Mouse (Mus musculus): Measurements from ENCODE around the gene Aff1. TPM values are rescaled to one million over a fixed set of nuclear protein-coding genes. Genes with fewer than 3 reads are reported as not detected.

Aff1 gene
- polyA plus RNA-seq, 1 experiment from 2014 or later, result 4.7 TPM

DNA sequence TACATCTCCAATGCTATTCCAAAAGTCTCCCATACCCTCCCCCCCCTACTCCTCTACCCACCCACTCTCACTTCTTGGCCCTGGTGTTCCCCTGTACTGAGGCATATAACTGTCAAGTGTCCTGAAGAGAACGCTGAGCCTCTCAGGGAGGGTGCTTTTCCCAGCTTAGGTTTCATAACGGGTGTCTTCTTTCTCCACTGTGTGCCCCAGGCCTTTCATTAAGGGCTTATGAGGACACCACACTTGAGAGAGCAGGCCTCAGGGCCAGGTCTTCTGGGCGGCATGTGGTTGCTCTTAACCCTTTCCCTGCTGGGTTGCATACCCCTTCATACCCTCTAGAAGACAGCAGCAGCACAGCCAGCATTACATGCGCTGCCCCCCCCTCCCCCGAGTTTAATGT is 154.4 kb downstream of the Aff1 start:
- TF ChIP-seq CTCF (IDR thresholded peaks at IDR 0.05; ENCODE audit: low read depth) (no peak), EP300 (IDR thresholded peaks at IDR 0.05; ENCODE audit: low read depth) (no peak)
- Histone ChIP-seq H3K36me3 (replicated peaks; ENCODE audit: insufficient read depth, low read length) (peaks cover 97% of the 10 kb centered on the region), H3K9ac (replicated peaks) (no peak overlapping the region), H3K4me2 (ENCODE audit: low read depth, low read length) (no peak overlapping the region), H3K27ac (ENCODE audit: low read depth) (no peak overlapping the region), H3K9me3 (ENCODE audit: low read length) (no peaks in the 10 kb centered on the region), H3K27me3 (ENCODE audit: insufficient read depth, low read length) (no peaks in the 10 kb centered on the region), H3K4me3 (ENCODE audit: low read depth, low read length) (no peak overlapping the region), H3K4me1 (ENCODE audit: insufficient read depth) (no peaks in the 10 kb centered on the region)
- ATAC-seq, result no peak
- peak; percentile 11 for DNase-seq
- WGBS (ENCODE audit: insufficient replicate concordance), result 86% methylated on average over 5 of the region's 5 CpGs

DNA sequence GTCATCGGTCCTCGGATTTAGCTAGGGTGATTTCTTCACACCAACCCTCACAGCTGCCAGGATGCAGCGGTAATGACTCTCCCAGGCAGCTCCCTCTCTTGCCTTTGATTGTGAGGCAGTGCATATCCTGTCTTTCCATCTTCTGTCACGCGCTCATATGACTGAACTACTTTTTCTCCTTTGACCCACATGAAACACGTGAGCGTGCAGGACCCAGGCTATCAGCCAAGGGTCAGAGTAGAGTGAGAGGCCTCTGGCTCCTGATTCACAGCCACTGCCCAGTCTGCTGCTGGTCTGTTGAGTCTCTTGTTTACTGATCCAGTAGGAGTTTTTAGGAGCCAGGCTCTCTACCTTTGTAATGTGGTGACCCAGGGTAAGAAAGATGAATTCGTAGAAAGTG is 156.4 kb downstream of the Aff1 start:
- H3K4me2 ChIP-seq (ENCODE audit: low read depth, low read length), result no peak overlapping the region
- H3K27me3 ChIP-seq (ENCODE audit: insufficient read depth, low read length), result no peaks in the 10 kb centered on the region

DNA sequence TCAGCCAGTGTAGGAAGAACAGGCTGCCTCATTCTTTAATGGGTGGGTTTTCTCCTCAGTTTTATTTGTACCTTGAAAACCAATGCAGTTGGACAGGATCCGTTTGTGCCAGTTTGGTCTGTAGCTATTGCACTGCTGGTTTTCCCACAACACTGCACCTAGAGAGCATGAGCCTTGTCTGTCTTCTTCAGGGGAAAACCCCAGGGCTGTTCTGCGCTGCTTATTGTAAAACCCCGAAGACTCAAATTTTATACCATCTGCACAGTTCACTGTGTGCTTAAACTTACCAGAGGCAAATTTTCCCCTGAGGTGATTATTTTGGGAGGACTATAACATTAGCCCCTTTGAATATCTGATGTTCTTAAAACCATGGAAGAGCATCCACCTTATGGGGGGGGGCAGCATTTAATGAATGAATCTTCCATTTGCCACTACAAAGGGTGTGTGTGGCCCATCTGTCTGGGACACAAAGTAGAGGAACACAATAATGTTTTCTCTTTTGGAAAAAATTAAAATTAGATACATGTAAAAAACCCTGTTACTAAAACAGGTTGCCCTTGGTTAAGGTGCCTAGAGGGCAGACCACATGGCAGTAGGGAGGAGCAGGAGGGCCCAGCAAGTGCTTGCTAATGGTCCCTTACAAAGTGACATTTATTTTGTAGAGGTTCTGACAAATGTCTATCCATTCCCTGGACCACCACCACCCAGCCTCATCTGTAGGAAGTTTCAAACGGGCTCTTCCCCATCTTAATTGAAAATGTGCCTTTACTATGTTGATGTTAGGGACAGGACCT is 160.8 kb downstream of the Aff1 start:
- Histone ChIP-seq H3K4me3 (ENCODE audit: low read depth, low read length) (no peak overlapping the region), H3K27me3 (ENCODE audit: insufficient read depth, low read length) (no peaks in the 10 kb centered on the region), H3K4me1 (ENCODE audit: insufficient read depth) (no peaks in the 10 kb centered on the region), H3K36me3 (replicated peaks; ENCODE audit: insufficient read depth, low read length) (peaks cover 64% of the 10 kb centered on the region), H3K9me3 (ENCODE audit: low read length) (no peaks in the 10 kb centered on the region), H3K27ac (ENCODE audit: low read depth) (no peak overlapping the region), H3K4me2 (ENCODE audit: low read depth, low read length) (no peak overlapping the region), H3K9ac (replicated peaks) (no peak overlapping the region)
- TF ChIP-seq CTCF (IDR thresholded peaks at IDR 0.05; ENCODE audit: low read depth), result no peak
- TF ChIP-seq EP300 (IDR thresholded peaks at IDR 0.05; ENCODE audit: low read depth), result no peak
- ATAC-seq, result no peak
- DNase-seq, result no peak
- WGBS (ENCODE audit: insufficient replicate concordance), result 86% methylated on average over 4 of the region's 4 CpGs

More for the DNA sequence above, 156.4 kb downstream of the Aff1 start:
- Histone ChIP-seq H3K4me1 (ENCODE audit: insufficient read depth) (no peaks in the 10 kb centered on the region), H3K27ac (ENCODE audit: low read depth) (no peak overlapping the region), H3K9ac (replicated peaks) (no peak overlapping the region), H3K36me3 (replicated peaks; ENCODE audit: insufficient read depth, low read length) (peaks cover 97% of the 10 kb centered on the region), H3K4me3 (ENCODE audit: low read depth, low read length) (no peak overlapping the region), H3K9me3 (ENCODE audit: low read length) (no peaks in the 10 kb centered on the region)
- DNase-seq, result no peak
- WGBS (ENCODE audit: insufficient replicate concordance), result 92% methylated on average over 8 of the region's 8 CpGs
- peak; percentile 71 for ATAC-seq
- TF ChIP-seq CTCF (IDR thresholded peaks at IDR 0.05; ENCODE audit: low read depth) (no peak), EP300 (IDR thresholded peaks at IDR 0.05; ENCODE audit: low read depth) (no peak)

DNA sequence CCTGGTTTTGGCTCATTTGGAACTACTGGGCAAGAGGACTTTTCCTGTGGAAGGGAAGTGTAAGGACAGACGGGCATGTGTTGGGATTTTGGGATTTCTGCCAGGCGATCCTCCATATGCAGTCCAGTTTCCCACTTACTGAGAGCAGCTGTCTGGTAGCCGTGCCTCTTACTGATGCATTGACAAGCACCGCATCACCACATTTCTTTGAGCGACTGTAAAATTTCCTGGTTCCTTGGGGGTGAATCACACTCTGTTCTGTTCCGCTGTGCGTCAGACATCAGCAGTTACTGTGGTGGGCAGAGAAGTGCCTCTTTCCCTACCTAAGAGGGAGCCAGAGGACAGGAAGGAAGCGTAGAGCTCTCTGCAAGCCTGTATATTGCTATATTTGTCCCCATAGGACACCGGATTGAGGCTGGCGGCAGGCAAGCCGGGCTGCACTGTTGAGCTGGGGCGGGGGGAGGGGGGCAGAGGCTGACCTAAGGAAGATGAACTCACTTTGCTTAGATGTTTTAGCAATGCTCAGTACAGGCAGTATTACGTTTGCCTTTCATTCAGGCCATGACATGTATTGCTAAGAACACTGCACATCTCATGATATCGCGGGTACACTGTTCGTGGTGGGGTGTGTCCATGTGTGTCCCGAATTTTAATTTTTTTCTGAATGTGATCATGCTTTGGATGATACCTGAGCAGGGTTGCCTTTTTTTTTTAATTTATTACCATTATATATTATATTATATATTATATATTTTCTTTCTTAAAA is 162.1 kb downstream of the Aff1 start:
- Histone ChIP-seq H3K36me3 (replicated peaks; ENCODE audit: insufficient read depth, low read length) (peaks cover 52% of the 10 kb centered on the region), H3K27ac (ENCODE audit: low read depth) (no peak overlapping the region), H3K9me3 (ENCODE audit: low read length) (no peaks in the 10 kb centered on the region), H3K4me1 (ENCODE audit: insufficient read depth) (no peaks in the 10 kb centered on the region), H3K4me3 (ENCODE audit: low read depth, low read length) (no peak overlapping the region), H3K27me3 (ENCODE audit: insufficient read depth, low read length) (no peaks in the 10 kb centered on the region), H3K4me2 (ENCODE audit: low read depth, low read length) (no peak overlapping the region), H3K9ac (replicated peaks) (no peak overlapping the region)
- no peak for DNase-seq
- WGBS (ENCODE audit: insufficient replicate concordance), result 58% methylated on average over 17 of the region's 17 CpGs
- no peak for TF ChIP-seq EP300 (IDR thresholded peaks at IDR 0.05; ENCODE audit: low read depth)
- TF ChIP-seq CTCF (IDR thresholded peaks at IDR 0.05; ENCODE audit: low read depth), result peak; percentile 16; the same call in 1 of the 2 replicates
- 0 out of 2 replicates have a peak, but pooled peaks have one; percentile 12 for ATAC-seq

DNA sequence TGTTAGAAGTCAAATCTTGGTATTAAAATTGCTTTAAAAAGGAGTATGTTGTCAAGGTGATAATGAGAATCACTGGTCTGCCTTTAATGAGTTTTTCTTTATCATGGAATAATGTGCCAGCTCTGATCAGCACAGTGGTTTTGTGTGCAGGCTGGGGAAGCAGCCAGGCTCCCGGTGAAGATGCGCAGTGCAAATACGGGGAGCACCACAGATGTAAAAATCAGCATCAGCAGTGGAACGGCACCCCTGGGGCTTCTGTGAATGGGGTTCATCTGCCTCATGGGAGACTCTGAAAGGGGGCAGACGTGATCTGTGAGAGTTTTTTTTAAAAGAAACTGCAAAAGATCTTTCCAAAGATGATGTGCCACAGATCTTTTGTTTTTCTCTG is 162.6 kb downstream of the Aff1 start:
- ATAC-seq (no peak), DNase-seq (no peak)
- no peak for TF ChIP-seq EP300 (IDR thresholded peaks at IDR 0.05; ENCODE audit: low read depth)
- no peak for TF ChIP-seq CTCF (IDR thresholded peaks at IDR 0.05; ENCODE audit: low read depth)
- H3K4me2 ChIP-seq (ENCODE audit: low read depth, low read length), result no peak overlapping the region
- H3K27ac ChIP-seq (ENCODE audit: low read depth), result no peak overlapping the region
- no peaks in the 10 kb centered on the region for H3K9me3 ChIP-seq (ENCODE audit: low read length)
- no peaks in the 10 kb centered on the region for H3K27me3 ChIP-seq (ENCODE audit: insufficient read depth, low read length)
- WGBS (ENCODE audit: insufficient replicate concordance), result 88% methylated on average over 5 of the region's 5 CpGs
- H3K4me1 ChIP-seq (ENCODE audit: insufficient read depth), result no peaks in the 10 kb centered on the region
- H3K9ac ChIP-seq (replicated peaks), result no peak overlapping the region
- H3K36me3 ChIP-seq (replicated peaks; ENCODE audit: insufficient read depth, low read length), result peaks cover 47% of the 10 kb centered on the region
- no peak overlapping the region for H3K4me3 ChIP-seq (ENCODE audit: low read depth, low read length)

DNA sequence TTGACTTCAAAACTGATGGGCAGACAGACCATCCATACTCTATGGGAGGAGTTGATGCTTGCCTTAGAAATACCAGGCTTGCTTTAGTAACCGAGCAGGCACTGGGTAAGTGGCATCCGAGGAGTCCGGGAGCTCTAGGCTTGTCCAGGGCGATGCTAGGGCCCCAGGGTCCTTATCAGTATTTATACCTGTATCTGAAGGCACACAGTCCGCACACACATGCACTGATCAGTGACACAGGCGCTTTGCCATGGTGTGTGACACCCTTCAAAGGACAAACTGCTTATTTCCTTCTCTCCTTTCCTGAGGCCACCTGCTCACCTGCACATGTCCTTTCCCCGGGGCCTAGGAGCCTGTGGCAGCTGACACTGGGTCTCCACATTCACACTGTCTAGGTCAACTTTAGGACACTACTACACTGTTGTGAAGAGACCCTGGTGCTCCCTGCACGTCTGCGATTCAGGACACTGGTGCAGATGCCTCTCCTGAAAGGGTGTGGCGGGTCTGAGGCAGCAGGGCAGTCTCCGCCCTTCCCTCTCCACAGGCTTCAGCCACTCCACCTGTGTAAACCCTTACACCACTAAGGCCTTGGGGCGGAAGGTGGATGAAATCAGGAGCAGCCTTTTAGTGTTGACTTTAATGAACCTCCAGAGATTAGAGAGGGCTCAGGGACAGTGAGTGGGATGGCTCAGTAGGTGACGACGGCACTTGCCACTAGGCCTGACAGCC is 163.5 kb downstream of the Aff1 start:
- Histone ChIP-seq H3K27me3 (ENCODE audit: insufficient read depth, low read length) (no peaks in the 10 kb centered on the region), H3K27ac (ENCODE audit: low read depth) (no peak overlapping the region), H3K4me2 (ENCODE audit: low read depth, low read length) (no peak overlapping the region), H3K9ac (replicated peaks) (no peak overlapping the region), H3K4me1 (ENCODE audit: insufficient read depth) (no peaks in the 10 kb centered on the region), H3K36me3 (replicated peaks; ENCODE audit: insufficient read depth, low read length) (peaks cover 38% of the 10 kb centered on the region), H3K4me3 (ENCODE audit: low read depth, low read length) (no peak overlapping the region), H3K9me3 (ENCODE audit: low read length) (no peaks in the 10 kb centered on the region)
- WGBS (ENCODE audit: insufficient replicate concordance), result 77% methylated on average over 14 of the region's 14 CpGs
- peak; percentile 28 for ATAC-seq
- no peak for TF ChIP-seq EP300 (IDR thresholded peaks at IDR 0.05; ENCODE audit: low read depth)
- no peak for DNase-seq
